Mouse (Mus musculus): Measurements from ENCODE around the gene Tmod4.

GRCm38 (mm10) chr3:95107898-95108297, 16.4 kb upstream of the Tmod4 start:
- no peak for TF ChIP-seq CTCF (IDR thresholded peaks at IDR 0.05; ENCODE audit: low read depth, low read length)
- TF ChIP-seq POLR2A (IDR thresholded peaks at IDR 0.05; ENCODE audit: borderline replicate concordance, low read depth, low read length), result no peak
